Mouse (Mus musculus): Measurements from ENCODE around the gene Bysl. TPM values are rescaled to one million over a fixed set of nuclear protein-coding genes. Genes with fewer than 3 reads are reported as not detected.

The Bysl gene
- total RNA-seq, 4 experiments from 2014 or later: 14.2 to 16.9 (median 15.9) TPM

Other genes with a start within 250 kb of the Bysl start
- 10 to 100 TPM; 22.2 to 28.9 (median 28.5) TPM for gene Mrps10, start 242.6 kb downstream of the Bysl start, total RNA-seq (2022)
- gene Guca1b, start 226.1 kb downstream of the Bysl start, total RNA-seq (2022): under 1 TPM in 3 of 4 experiments, not detected in 1; 0.17 to 0.37 (median 0.35) TPM
- under 1 TPM in 1 of 4 experiments, not detected in 3; 0.33 TPM for gene Guca1a, start 210.9 kb downstream of the Bysl start, total RNA-seq (2022)
- 1 to 10 TPM in 3 of 4 experiments, under 1 TPM in 1; 0.50 to 2.1 (median 1.2) TPM for gene AI661453, start 174.9 kb downstream of the Bysl start, total RNA-seq (2022)
- gene 1700001C19Rik, start 174.1 kb downstream of the Bysl start, total RNA-seq (2022): not detected
- gene Taf8, start 109.2 kb downstream of the Bysl start, total RNA-seq (2022): 10 to 100 TPM in 2 of 4 experiments, 1 to 10 TPM in 2; 9.1 to 12.5 (median 10.4) TPM
- gene Ccnd3, start 106.4 kb downstream of the Bysl start, total RNA-seq (2022): 10 to 100 TPM; 74.4 to 82.2 (median 75.2) TPM
- gene Med20, start 90 bp upstream of the Bysl start, total RNA-seq (2022): 10 to 100 TPM; 15.7 to 19.9 (median 18.1) TPM
- 1 to 10 TPM in 3 of 4 experiments, under 1 TPM in 1; 0.35 to 5.1 (median 2.0) TPM for gene Gm20517, start 97 bp upstream of the Bysl start, total RNA-seq (2022)
- 1 to 10 TPM; 3.4 to 4.6 (median 3.7) TPM for gene Usp49, start 19.2 kb upstream of the Bysl start, total RNA-seq (2022)
- 100 to 1,000 TPM; 103 to 121 (median 114) TPM for gene Tomm6, start 76.9 kb upstream of the Bysl start, total RNA-seq (2022)
- 1 to 10 TPM; 4.8 to 7.5 (median 4.9) TPM for gene Frs3, start 77.5 kb upstream of the Bysl start, total RNA-seq (2022)
- gene Gm21981, start 83.0 kb upstream of the Bysl start, total RNA-seq (2022): under 1 TPM; 0.31 to 0.68 (median 0.48) TPM
- 1 to 10 TPM; 3.0 to 5.6 (median 3.7) TPM for gene Prickle4, start 83.2 kb upstream of the Bysl start, total RNA-seq (2022)
- not detected for gene Pgc, start 115.3 kb upstream of the Bysl start, total RNA-seq (2022)
- gene Tfeb, start 125.5 kb upstream of the Bysl start, total RNA-seq (2022): 10 to 100 TPM; 36.9 to 42.6 (median 39.1) TPM
- 1 to 10 TPM; 1.7 to 2.2 (median 1.9) TPM for gene Mdfi, start 223.2 kb upstream of the Bysl start, total RNA-seq (2022)

All from heart, adult 8-10 months (tissue).